Mouse (Mus musculus): ENCODE measurements around the gene Gm21897.
"Not testable (repeated sequence)": the region's sequence is repeated elsewhere in the genome, so short reads cannot be mapped to it uniquely, and the experiment has no call there.

Gene Gm21897

DNA sequence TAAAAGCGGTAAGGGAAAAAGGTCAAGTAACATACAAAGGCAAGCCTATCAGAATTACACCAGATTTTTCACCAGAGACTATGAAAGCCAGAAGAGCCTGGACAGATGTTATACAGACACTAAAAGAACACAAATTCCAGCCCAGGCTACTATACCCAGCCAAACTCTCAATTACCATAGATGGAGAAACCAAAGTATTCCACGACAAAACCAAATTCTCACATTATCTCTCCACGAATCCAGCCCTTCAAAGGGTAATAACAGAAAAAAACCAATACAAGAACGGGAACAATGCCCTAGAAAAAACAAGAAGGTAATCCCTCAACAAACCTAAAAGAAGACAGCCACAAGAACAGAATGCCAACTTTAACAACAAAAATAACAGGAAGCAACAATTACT, at the start of gene Gm21897:
Gene Gm21897, plus strand, starts transcription at position 301 of the 400 bp plus-strand sequence.
- DNase-seq (ENCODE audit: low spot score): not testable (repeated sequence)

DNA sequence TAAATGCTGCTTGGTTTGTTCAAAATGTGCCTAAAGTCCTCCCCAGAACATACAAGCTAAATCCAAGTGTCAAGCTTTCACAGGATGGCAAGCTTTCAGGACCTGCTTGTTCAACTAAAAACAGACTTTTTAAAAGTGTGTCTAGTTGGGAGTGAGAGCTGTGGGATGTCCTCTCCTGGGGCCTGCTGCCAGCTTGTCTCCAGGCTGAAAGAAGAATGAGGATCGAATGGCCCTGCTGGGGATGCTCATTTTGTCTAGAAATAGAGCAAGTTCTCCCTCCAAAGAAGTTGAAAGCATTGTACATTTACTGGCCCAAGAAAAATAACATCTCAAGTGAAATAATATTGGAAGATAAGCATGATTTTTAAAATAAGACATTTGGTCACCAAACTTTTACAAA, 45.0 kb upstream of the Gm21897 start:
- no peak for DNase-seq (ENCODE audit: low spot score)

- no peak for DNase-seq (ENCODE audit: low spot score)
Measured at GRCm38 (mm10) chr16:15277461-15277860, 39.8 kb upstream of the Gm21897 start.

DNA sequence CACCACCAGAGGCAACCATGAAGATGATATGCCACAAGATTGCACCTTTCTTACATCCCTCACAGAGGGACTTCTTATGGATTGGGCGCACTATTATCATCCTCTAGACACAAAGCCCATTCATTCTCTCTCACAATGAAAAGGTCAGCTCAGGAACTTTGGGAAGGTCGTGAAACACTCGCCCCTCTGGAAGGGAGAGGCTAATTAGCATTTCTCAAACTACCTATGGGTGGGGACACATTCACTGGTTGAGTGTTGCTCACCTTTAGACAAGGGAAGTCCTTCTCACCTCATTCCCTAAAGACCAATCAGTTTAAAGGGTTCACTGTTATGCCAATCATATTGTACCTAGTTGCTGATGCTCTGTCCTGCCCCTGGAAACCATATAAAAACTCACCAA, 24.2 kb upstream of the Gm21897 start:
- DNase-seq (ENCODE audit: low spot score): no peak

DNA sequence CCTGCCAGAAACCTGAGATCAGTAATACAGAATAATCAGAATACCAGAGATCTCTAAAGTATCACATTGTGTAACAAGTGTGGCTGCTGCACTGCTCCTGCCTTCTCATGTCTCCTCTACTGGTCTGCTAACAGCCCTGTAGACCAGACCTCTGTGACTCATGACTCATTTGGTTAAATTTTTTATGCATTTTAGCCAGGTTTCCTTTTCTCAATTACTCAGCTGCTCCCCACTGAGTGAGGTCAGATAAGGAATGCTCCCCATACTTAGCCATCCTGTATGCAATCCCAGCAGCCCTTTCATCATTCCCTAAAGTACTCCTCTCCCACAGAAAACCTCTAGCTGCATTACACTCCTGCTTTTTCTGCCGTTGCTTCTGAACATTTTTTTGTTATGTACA, 23.0 kb upstream of the Gm21897 start:
- DNase-seq (ENCODE audit: low spot score): no peak

GRCm38 (mm10) chr16:15294911-15295659, 22.2 kb upstream of the Gm21897 start:
- DNase-seq (ENCODE audit: low spot score): no peak

DNA sequence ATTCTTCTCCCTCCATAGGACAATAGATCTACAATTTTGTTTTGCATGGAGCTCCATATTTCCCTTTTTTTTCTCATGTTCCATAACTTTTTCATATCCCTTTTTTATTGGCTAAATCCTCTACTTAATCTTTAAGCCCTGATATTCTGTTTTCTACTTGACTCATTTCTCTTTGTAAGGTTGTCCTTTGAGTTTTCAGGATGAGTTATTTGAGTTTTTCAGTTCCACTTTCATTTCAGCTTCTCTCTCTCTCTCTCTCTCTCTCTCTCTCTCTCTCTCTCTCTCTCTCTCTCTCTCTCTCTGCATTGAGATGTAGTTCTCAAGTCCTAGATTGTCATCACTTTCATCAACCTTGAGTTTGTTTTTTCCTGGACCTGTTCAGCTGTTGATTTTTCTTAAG, 17.3 kb downstream of the Gm21897 start:
- no peak for DNase-seq (ENCODE audit: low spot score)

GRCm38 (mm10) chr16:15339051-15339450, 21.8 kb downstream of the Gm21897 start:
- DNase-seq (ENCODE audit: low spot score): no peak

DNA sequence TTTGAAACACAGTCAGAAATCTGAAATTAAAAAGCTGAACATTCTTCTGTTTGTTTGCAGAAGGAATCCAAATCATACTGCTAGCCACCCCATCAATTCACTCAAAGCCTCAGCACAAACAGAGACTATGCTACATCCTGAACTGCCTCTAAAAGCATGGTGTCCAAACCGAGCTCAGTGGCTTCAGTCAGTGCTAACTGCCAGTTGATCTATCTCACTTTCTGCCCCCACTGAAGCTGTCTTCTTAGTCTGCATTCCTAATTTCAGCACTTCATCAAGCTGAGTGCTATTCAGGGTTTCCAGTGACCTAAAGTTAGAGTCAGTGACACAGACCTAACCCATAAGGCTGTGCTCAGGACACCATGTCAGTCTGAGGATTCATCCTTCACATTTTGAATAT, 28.8 kb downstream of the Gm21897 start:
- no peak for DNase-seq (ENCODE audit: low spot score)

- DNase-seq (ENCODE audit: low spot score): no peak
Measured at GRCm38 (mm10) chr16:15349381-15349780, 32.1 kb downstream of the Gm21897 start.

DNA sequence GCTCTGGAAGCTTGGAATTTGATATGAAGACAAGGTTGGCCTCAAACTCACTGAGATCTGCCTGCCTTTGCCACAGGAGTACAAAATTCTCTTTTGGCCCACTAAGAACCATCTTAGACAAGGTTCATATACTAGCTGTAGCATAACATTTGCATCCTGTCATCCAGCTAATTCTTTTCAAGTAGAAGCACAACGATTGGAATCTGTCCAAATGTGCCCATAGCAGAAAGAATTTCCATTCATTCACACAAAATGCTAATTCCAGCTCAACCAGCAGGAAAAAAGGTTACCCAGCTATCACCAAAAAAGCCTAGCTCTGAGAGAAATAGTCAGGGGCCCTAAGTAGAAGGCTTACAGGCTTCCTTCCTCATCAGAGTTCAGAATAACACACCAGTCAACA, 34.0 kb downstream of the Gm21897 start:
- DNase-seq (ENCODE audit: low spot score): no peak

DNA sequence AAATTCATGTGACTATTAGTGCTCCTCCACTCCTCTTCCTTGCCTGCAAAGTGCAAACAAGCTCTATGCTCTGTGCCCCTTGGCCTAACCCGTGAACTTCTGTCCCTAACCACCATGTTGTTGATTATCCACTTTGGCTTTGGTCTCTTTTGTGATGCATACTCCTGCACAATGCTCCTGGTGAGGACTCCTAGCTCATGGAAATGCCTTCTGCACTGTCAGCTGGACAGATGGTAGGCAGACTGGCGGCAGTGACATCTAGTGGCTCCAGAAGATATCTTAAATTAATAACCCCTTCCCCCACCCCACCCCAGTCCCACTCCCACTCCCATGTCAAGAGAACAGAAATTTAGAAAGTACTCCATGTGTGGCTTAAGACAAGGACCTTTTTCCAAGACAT, 35.1 kb downstream of the Gm21897 start:
- DNase-seq (ENCODE audit: low spot score): no peak

DNA sequence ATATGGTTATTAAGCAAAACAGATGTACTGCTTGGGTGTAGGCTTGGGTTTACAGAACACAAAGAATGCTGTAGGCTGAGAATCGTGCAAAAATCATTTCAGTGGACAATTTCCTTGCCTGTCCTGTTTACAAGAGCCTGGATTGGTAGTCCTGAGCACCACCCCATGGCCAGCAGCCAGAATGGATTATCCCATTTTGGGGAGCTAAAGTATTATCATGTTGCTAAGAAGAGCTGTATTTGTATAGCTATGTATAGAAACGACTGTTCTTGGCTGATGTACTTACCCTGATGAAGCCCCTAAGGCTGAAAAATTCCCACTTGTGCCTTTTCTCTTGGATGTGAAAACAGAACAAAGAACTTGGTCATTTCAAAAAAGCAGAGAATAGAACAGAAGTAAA, 37.6 kb downstream of the Gm21897 start:
- no peak for DNase-seq (ENCODE audit: low spot score)

DNA sequence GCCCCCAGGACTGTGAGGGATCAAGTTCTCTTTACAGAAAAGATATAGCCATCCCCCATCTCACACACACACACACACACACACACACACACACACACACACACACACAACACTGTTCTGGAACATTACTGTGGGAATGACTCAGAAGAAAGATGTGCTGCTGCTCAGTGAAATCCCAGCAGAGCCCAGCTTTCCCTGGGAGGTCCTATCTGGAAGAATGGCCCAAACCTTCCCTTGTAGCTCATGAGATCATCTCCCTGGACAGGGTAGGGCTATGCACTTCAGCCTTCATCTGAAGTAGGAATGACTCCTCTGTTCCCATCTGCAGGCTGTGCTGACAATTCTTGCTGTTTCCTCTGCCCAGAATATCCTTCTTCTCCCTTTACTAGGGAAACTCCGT, 38.1 kb downstream of the Gm21897 start:
- DNase-seq (ENCODE audit: low spot score): no peak

GRCm38 (mm10) chr16:15357766-15358165, 40.5 kb downstream of the Gm21897 start:
- DNase-seq (ENCODE audit: low spot score): peak; percentile 2

DNA sequence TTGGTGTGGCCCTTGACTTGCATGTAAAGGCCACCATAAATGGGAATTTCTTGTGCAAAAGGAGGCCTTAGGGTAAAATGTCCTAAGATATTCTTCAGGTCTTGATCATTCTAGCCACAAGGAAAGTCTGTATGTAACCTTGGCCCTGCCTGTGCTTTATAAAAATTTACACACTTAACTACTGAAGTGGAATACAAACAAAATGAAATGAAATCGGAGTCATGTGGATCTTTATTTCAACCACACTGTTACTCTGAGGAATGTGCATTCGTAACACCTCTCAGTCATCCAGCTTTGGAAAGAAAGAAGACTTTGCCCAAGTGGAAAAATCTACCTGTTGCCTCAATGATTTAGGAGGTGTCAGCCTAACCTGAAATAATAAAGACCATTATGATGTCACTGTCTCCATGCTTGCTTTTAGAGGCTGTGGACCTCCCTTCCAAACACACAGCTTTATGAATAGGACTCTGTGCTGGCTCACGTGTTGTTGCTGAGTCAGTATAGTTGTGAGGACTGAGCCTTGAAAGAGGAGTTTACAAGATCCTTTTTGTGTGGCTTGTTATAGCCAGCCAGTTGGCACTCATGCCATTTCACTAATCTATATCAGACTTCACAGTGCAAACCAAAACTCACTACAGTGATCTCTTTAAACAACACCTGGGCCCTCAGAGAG, 42.0 kb downstream of the Gm21897 start:
- DNase-seq (ENCODE audit: low spot score): no peak

- DNase-seq (ENCODE audit: low spot score): no peak
Measured at GRCm38 (mm10) chr16:15360825-15361224, 43.6 kb downstream of the Gm21897 start.

All from left cerebral cortex, adult 11 months (tissue).